Mouse (Mus musculus): ENCODE data around the gene Arvcf. TPM values are rescaled to one million over a fixed set of nuclear protein-coding genes. Genes with fewer than 3 reads are reported as not detected.

Arvcf gene
- polyA plus RNA-seq, 1 experiment from 2014 or later = 70.2 TPM

- WGBS = 3% methylated on average over 3 of the region's 3 CpGs
- Histone ChIP-seq H3K36me3 (ENCODE audit: control insufficient read depth, insufficient read depth, low read length) (no peaks in the 10 kb centered on the region), H3K27ac (replicated peaks; ENCODE audit: low read depth, low read length) (0 out of 2 replicates have a peak overlapping the region, but pooled peaks have one; percentile 32), H3K4me1 (ENCODE audit: control insufficient read depth, insufficient read depth, low read length) (peaks cover 33% of the 10 kb centered on the region), H3K27me3 (ENCODE audit: control insufficient read depth, insufficient read depth, low read length) (no peaks in the 10 kb centered on the region), H3K4me2 (ENCODE audit: low read length) (no peak overlapping the region), H3K4me3 (replicated peaks; ENCODE audit: low read depth, low read length) (no peak overlapping the region), H3K9ac (replicated peaks; ENCODE audit: low read length) (no peak overlapping the region), H3K9me3 (ENCODE audit: control insufficient read depth, low read length) (no peaks in the 10 kb centered on the region)
- peak; percentile 92 for DNase-seq
- peak; percentile 14; the same call in 1 of the 2 replicates for ATAC-seq (ENCODE audit: low FRiP score, low TSS enrichment)
Observed at GRCm38 (mm10) chr16:18345243-18345642, 2.7 kb upstream of the Arvcf start.

DNA sequence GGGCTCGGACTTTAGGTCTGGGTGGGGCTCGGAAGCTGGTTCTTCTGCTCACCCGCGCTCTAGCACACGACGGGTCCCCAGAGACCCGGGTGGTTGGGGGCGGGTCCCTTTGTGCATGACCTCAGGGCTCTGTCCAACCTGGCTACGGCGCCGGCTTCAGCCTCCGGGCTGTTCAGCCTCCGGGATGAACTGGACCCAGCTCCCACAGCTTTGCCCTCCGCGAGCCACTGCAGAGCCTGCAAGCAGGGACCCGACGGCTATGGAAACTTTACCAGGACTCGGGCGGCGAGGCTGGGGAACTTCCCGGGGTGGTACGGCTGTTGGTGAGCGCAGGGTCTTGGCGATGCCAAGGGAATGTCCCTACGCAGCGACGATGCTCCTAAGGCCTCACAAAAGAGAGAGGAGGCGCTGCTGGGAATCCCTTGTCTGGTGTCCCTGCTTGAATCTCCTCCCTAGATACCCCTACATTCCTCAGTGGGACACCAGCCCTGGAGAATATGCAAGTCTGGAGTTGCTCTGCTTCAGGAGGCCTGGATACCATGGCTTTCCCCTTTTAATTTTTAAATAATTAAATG, 706 bp downstream of the Arvcf start:
- Histone ChIP-seq H3K9me3 (ENCODE audit: control insufficient read depth, low read length) (no peaks in the 10 kb centered on the region), H3K4me1 (ENCODE audit: control insufficient read depth, insufficient read depth, low read length) (peaks cover 22% of the 10 kb centered on the region; the same call in 1 of the 2 replicates), H3K9ac (replicated peaks; ENCODE audit: low read length) (peak overlapping the region; percentile 82), H3K4me3 (replicated peaks; ENCODE audit: low read depth, low read length) (peak overlapping the region; percentile 93), H3K27me3 (ENCODE audit: control insufficient read depth, insufficient read depth, low read length) (no peaks in the 10 kb centered on the region), H3K36me3 (ENCODE audit: control insufficient read depth, insufficient read depth, low read length) (peaks cover 9% of the 10 kb centered on the region; the same call in 1 of the 2 replicates), H3K27ac (replicated peaks; ENCODE audit: low read depth, low read length) (peak overlapping the region; percentile 72), H3K4me2 (ENCODE audit: low read length) (peak overlapping the region; percentile 73)
- DNase-seq (peak; percentile 72), ATAC-seq (ENCODE audit: low FRiP score, low TSS enrichment) (no peak; the same call in 1 of the 2 replicates)
- WGBS = 1% methylated on average over 28 of the region's 28 CpGs

- H3K27me3 ChIP-seq (ENCODE audit: control insufficient read depth, insufficient read depth, low read length) = no peaks in the 10 kb centered on the region
- H3K9ac ChIP-seq (replicated peaks; ENCODE audit: low read length) = no peak overlapping the region
- H3K4me3 ChIP-seq (replicated peaks; ENCODE audit: low read depth, low read length) = peak overlapping the region; percentile 93
- no peaks in the 10 kb centered on the region for H3K9me3 ChIP-seq (ENCODE audit: control insufficient read depth, low read length)
- no peak for DNase-seq
- H3K4me1 ChIP-seq (ENCODE audit: control insufficient read depth, insufficient read depth, low read length) = peaks cover 17% of the 10 kb centered on the region; the same call in 1 of the 2 replicates
- H3K36me3 ChIP-seq (ENCODE audit: control insufficient read depth, insufficient read depth, low read length) = peaks cover 21% of the 10 kb centered on the region; the same call in 1 of the 2 replicates
- 72% methylated on average over 12 of the region's 12 CpGs for WGBS
- H3K4me2 ChIP-seq (ENCODE audit: low read length) = peak overlapping the region; percentile 73
- ATAC-seq (ENCODE audit: low FRiP score, low TSS enrichment) = no peak
- no peak overlapping the region for H3K27ac ChIP-seq (replicated peaks; ENCODE audit: low read depth, low read length)
Observed at GRCm38 (mm10) chr16:18349761-18350325, 1.9 kb downstream of the Arvcf start.

- DNase-seq (peak; percentile 51), ATAC-seq (ENCODE audit: low FRiP score, low TSS enrichment) (no peak)
- Histone ChIP-seq H3K9ac (replicated peaks; ENCODE audit: low read length) (no peak overlapping the region), H3K9me3 (ENCODE audit: control insufficient read depth, low read length) (no peaks in the 10 kb centered on the region), H3K36me3 (ENCODE audit: control insufficient read depth, insufficient read depth, low read length) (peaks cover 21% of the 10 kb centered on the region; the same call in 1 of the 2 replicates), H3K4me1 (ENCODE audit: control insufficient read depth, insufficient read depth, low read length) (peaks cover 12% of the 10 kb centered on the region; the same call in 1 of the 2 replicates), H3K27ac (replicated peaks; ENCODE audit: low read depth, low read length) (no peak overlapping the region), H3K27me3 (ENCODE audit: control insufficient read depth, insufficient read depth, low read length) (no peaks in the 10 kb centered on the region), H3K4me3 (replicated peaks; ENCODE audit: low read depth, low read length) (no peak overlapping the region), H3K4me2 (ENCODE audit: low read length) (no peak overlapping the region)
- 60% methylated on average over 5 of the region's 5 CpGs for WGBS
Observed at GRCm38 (mm10) chr16:18351313-18352055, 3.5 kb downstream of the Arvcf start.

DNA sequence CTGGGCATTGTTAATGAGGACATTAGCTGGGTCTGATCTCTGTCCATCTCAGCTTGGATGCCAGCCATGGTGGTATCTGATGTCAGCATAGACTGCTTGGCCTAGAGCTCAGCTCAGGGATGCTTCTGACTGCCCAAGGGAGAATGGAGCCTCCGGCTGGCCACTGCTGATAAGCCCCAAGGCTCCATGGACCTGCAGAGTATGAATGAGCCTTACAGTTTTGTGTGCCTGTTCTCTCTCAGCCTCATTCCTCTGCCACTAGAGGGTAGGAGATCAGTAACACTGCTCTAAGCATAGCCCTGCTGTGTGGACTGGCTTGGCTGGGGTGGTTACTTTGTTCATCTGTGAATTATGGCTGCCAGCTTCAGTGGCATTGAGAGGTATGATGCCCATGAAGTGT, 5.1 kb downstream of the Arvcf start:
- no peak overlapping the region for H3K27ac ChIP-seq (replicated peaks; ENCODE audit: low read depth, low read length)
- no peak overlapping the region for H3K4me2 ChIP-seq (ENCODE audit: low read length)
- H3K4me3 ChIP-seq (replicated peaks; ENCODE audit: low read depth, low read length) = no peak overlapping the region
- no peaks in the 10 kb centered on the region for H3K27me3 ChIP-seq (ENCODE audit: control insufficient read depth, insufficient read depth, low read length)
- DNase-seq (no peak), ATAC-seq (ENCODE audit: low FRiP score, low TSS enrichment) (no peak)
- H3K9ac ChIP-seq (replicated peaks; ENCODE audit: low read length) = no peak overlapping the region
- peaks cover 21% of the 10 kb centered on the region; the same call in 1 of the 2 replicates for H3K36me3 ChIP-seq (ENCODE audit: control insufficient read depth, insufficient read depth, low read length)
- WGBS = 80% methylated on average over 1 of the region's 1 CpGs
- peaks cover 12% of the 10 kb centered on the region; the same call in 1 of the 2 replicates for H3K4me1 ChIP-seq (ENCODE audit: control insufficient read depth, insufficient read depth, low read length)
- no peaks in the 10 kb centered on the region for H3K9me3 ChIP-seq (ENCODE audit: control insufficient read depth, low read length)

DNA sequence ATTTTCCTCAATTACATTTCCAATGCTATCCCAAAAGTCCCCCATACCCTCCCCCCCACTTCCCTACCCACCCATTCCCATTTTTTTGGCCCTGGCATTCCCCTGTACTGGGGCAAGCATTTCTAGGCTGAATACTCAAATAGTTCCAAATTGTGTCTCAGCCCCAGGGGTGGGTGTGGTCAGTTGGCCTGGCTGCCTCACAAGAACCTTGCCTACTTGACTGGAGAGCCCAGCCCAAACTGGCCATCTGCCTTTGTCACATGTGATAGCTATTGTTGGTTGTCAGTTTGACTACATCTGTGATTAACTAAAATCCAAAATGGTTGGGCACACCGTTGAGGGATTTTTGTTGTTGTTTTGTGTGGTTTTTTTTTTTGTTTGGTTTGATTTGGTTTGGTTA, 9.0 kb downstream of the Arvcf start:
- H3K4me1 ChIP-seq (ENCODE audit: control insufficient read depth, insufficient read depth, low read length) = no peaks in the 10 kb centered on the region
- peaks cover 21% of the 10 kb centered on the region; the same call in 1 of the 2 replicates for H3K36me3 ChIP-seq (ENCODE audit: control insufficient read depth, insufficient read depth, low read length)
- ATAC-seq (ENCODE audit: low FRiP score, low TSS enrichment) = no peak
- no peak for DNase-seq
- no peaks in the 10 kb centered on the region for H3K27me3 ChIP-seq (ENCODE audit: control insufficient read depth, insufficient read depth, low read length)
- H3K9ac ChIP-seq (replicated peaks; ENCODE audit: low read length) = no peak overlapping the region
- H3K4me3 ChIP-seq (replicated peaks; ENCODE audit: low read depth, low read length) = no peak overlapping the region
- H3K4me2 ChIP-seq (ENCODE audit: low read length) = no peak overlapping the region
- no peaks in the 10 kb centered on the region for H3K9me3 ChIP-seq (ENCODE audit: control insufficient read depth, low read length)
- 92% methylated on average over 1 of the region's 1 CpGs for WGBS
- no peak overlapping the region for H3K27ac ChIP-seq (replicated peaks; ENCODE audit: low read depth, low read length)

DNA sequence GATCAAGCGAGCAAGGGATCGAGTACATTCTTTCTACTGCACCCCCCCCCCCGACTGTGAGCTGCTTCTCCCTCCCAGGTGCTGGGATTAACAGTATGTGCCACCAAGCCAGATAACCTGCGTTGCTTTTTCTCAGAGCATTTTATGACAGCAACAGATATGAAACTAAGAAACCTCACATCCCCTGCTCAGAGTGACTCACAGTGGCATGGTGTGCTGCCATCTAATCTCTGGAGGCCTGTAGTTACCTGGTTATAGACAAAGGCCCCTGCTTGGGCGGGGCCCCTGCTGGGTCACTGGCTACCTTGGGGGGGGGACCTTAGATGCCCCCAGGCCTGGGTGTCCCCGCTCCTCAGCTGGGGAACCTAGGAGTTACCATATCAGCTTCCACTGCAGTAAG, 10.0 kb downstream of the Arvcf start:
- peaks cover 19% of the 10 kb centered on the region; the same call in 1 of the 2 replicates for H3K36me3 ChIP-seq (ENCODE audit: control insufficient read depth, insufficient read depth, low read length)

DNA sequence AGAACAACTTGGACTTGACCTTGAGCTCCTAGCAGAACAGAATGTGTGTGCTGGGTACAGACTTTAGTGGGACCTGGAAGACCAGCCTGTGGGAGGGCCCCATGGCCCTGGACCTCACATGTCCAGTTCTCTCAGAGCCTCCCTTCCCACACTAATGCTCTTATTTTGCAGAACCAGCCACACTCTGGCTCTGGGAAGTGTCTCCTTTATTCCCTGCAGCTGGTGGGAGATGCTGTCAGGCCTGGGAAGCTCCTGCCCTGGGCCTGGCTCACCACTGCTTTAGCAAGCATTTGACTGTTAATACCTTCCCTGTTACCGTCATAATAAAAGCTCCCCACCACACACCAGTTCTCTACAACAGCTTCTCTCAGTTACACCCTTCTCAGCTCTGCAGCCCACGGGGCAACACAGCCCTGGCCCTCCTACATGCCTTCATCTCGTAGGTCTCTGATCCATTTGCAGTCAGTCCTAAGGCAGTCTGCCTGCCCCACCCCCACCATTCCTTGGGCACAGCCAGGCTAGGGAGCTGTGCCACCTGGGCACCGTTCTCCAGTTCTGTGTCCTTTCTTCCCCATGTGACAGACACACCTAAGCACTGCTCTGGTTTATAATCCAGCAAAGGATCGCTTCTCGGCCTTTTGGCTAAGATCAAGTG, 12.3 kb downstream of the Arvcf start:
- no peaks in the 10 kb centered on the region for H3K4me1 ChIP-seq (ENCODE audit: control insufficient read depth, insufficient read depth, low read length)
- no peak overlapping the region for H3K4me3 ChIP-seq (replicated peaks; ENCODE audit: low read depth, low read length)
- no peak overlapping the region for H3K9ac ChIP-seq (replicated peaks; ENCODE audit: low read length)
- H3K9me3 ChIP-seq (ENCODE audit: control insufficient read depth, low read length) = no peaks in the 10 kb centered on the region
- peaks cover 12% of the 10 kb centered on the region; the same call in 1 of the 2 replicates for H3K36me3 ChIP-seq (ENCODE audit: control insufficient read depth, insufficient read depth, low read length)
- H3K27me3 ChIP-seq (ENCODE audit: control insufficient read depth, insufficient read depth, low read length) = no peaks in the 10 kb centered on the region
- no peak overlapping the region for H3K4me2 ChIP-seq (ENCODE audit: low read length)
- no peak overlapping the region for H3K27ac ChIP-seq (replicated peaks; ENCODE audit: low read depth, low read length)
- no peak for DNase-seq
- ATAC-seq (ENCODE audit: low FRiP score, low TSS enrichment) = no peak
- WGBS = 67% methylated on average over 6 of the region's 6 CpGs

More for the DNA sequence above, 10.0 kb downstream of the Arvcf start:
- 90% methylated on average over 6 of the region's 6 CpGs for WGBS
- H3K4me3 ChIP-seq (replicated peaks; ENCODE audit: low read depth, low read length) = no peak overlapping the region
- H3K27ac ChIP-seq (replicated peaks; ENCODE audit: low read depth, low read length) = no peak overlapping the region
- ATAC-seq (ENCODE audit: low FRiP score, low TSS enrichment) (no peak), DNase-seq (no peak)
- no peak overlapping the region for H3K4me2 ChIP-seq (ENCODE audit: low read length)
- H3K27me3 ChIP-seq (ENCODE audit: control insufficient read depth, insufficient read depth, low read length) = no peaks in the 10 kb centered on the region
- H3K9me3 ChIP-seq (ENCODE audit: control insufficient read depth, low read length) = no peaks in the 10 kb centered on the region
- H3K9ac ChIP-seq (replicated peaks; ENCODE audit: low read length) = no peak overlapping the region
- no peaks in the 10 kb centered on the region for H3K4me1 ChIP-seq (ENCODE audit: control insufficient read depth, insufficient read depth, low read length)

Measured in midbrain, embryonic 14.5 days (tissue).